Mouse (Mus musculus): ENCODE data around the gene Ager. TPM values are rescaled to one million over a fixed set of nuclear protein-coding genes. Genes with fewer than 3 reads are reported as not detected.

Gene Ager
- polyA plus RNA-seq, 1 experiment from 2014 or later = 0.95 TPM

GRCm38 (mm10) chr17:34641945-34642344 lies 44.3 kb downstream of the Ager start:
- Histone ChIP-seq H3K36me3 (ENCODE audit: control insufficient read depth, insufficient read depth, low read length) (no peaks in the 10 kb centered on the region), H3K4me2 (ENCODE audit: low read length) (no peak overlapping the region), H3K9ac (ENCODE audit: low read depth, low read length) (no peak overlapping the region), H3K4me3 (ENCODE audit: low read depth, low read length) (no peak overlapping the region), H3K27me3 (ENCODE audit: control insufficient read depth, insufficient read depth, low read depth, low read length) (peaks cover 2% of the 10 kb centered on the region; the same call in 1 of the 2 replicates), H3K27ac (ENCODE audit: low read length) (no peak overlapping the region), H3K4me1 (ENCODE audit: control insufficient read depth, insufficient read depth, low read length) (peaks cover 19% of the 10 kb centered on the region), H3K9me3 (replicated peaks; ENCODE audit: control insufficient read depth, low read length, poor library complexity, severe bottlenecking) (no peaks in the 10 kb centered on the region)
- 92% methylated on average over 3 of the region's 3 CpGs for WGBS
- ATAC-seq = no peak

- H3K4me2 ChIP-seq (ENCODE audit: low read length) = no peak overlapping the region
- no peak overlapping the region for H3K4me3 ChIP-seq (ENCODE audit: low read depth, low read length)
- no peaks in the 10 kb centered on the region for H3K9me3 ChIP-seq (replicated peaks; ENCODE audit: control insufficient read depth, low read length, poor library complexity, severe bottlenecking)
- H3K27me3 ChIP-seq (ENCODE audit: control insufficient read depth, insufficient read depth, low read depth, low read length) = no peaks in the 10 kb centered on the region
- H3K27ac ChIP-seq (ENCODE audit: low read length) = no peak overlapping the region
- WGBS = 93% methylated on average over 4 of the region's 4 CpGs
- H3K9ac ChIP-seq (ENCODE audit: low read depth, low read length) = no peak overlapping the region
- peaks cover 26% of the 10 kb centered on the region for H3K4me1 ChIP-seq (ENCODE audit: control insufficient read depth, insufficient read depth, low read length)
- H3K36me3 ChIP-seq (ENCODE audit: control insufficient read depth, insufficient read depth, low read length) = no peaks in the 10 kb centered on the region
- ATAC-seq = no peak
Measured at GRCm38 (mm10) chr17:34643379-34643778, 45.7 kb downstream of the Ager start.

DNA sequence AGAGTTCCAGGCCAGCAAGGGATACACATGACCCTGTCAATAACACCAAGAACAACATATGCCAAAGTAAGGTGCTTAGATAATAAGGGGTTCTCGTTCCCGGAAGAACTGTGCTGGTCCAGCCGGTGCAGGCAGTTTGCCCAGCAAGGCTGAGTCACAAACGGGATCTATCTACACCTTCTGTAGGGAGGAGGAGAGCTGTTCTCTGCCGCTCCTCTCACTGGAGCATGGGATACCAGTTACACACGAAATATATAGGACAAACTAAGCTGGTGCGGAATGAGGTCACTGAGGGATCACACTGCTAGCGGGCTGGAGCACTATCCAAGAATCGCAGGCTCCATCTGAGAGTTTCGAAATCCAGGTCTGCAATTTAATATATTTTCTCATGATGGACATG lies 46.3 kb downstream of the Ager start:
- Histone ChIP-seq H3K9me3 (replicated peaks; ENCODE audit: control insufficient read depth, low read length, poor library complexity, severe bottlenecking) (no peaks in the 10 kb centered on the region), H3K9ac (ENCODE audit: low read depth, low read length) (no peak overlapping the region), H3K4me2 (ENCODE audit: low read length) (no peak overlapping the region; the same call in 1 of the 2 replicates), H3K27me3 (ENCODE audit: control insufficient read depth, insufficient read depth, low read depth, low read length) (no peaks in the 10 kb centered on the region), H3K27ac (ENCODE audit: low read length) (peak overlapping the region; percentile 51), H3K4me1 (ENCODE audit: control insufficient read depth, insufficient read depth, low read length) (peaks cover 29% of the 10 kb centered on the region), H3K36me3 (ENCODE audit: control insufficient read depth, insufficient read depth, low read length) (peaks cover under 1% of the 10 kb centered on the region; the same call in 1 of the 2 replicates), H3K4me3 (ENCODE audit: low read depth, low read length) (no peak overlapping the region)
- WGBS = 85% methylated on average over 10 of the region's 10 CpGs
- no peak for ATAC-seq

DNA sequence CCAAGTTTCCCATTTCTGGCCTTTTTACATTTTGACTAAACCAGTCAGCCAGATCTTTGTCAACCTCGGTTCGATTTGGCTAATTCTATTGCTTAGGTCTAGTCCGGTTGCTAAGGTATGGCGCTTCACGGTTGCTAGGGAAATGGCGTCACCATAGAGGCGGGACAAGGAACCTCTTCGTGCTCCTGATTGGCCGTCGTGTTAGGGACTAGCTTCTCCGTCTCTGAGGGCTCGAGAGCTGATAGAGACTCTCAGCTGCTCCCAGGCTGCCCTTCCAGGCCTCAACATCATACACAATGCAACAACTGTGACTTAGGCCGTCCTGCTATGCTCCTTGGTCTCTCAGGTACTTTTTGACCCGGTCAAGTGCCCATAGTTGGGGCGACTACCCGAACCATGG lies 46.9 kb downstream of the Ager start, which contains the start of gene Fkbpl:
Fkbpl (plus strand) TSS at position 157 of the 400 bp plus-strand sequence.
- ATAC-seq = peak; percentile 77
- Histone ChIP-seq H3K9ac (ENCODE audit: low read depth, low read length) (peak within 1 kb of the TSS; percentile 70), H3K27me3 (ENCODE audit: control insufficient read depth, insufficient read depth, low read depth, low read length) (no peaks in the 10 kb centered on the region), H3K27ac (ENCODE audit: low read length) (peak within 1 kb of the TSS; percentile 76), H3K36me3 (ENCODE audit: control insufficient read depth, insufficient read depth, low read length) (peaks cover 6% of the 10 kb centered on the region), H3K4me1 (ENCODE audit: control insufficient read depth, insufficient read depth, low read length) (peaks cover 29% of the 10 kb centered on the region), H3K4me3 (ENCODE audit: low read depth, low read length) (peak within 1 kb of the TSS; percentile 62), H3K4me2 (ENCODE audit: low read length) (peak within 1 kb of the TSS; percentile 70), H3K9me3 (replicated peaks; ENCODE audit: control insufficient read depth, low read length, poor library complexity, severe bottlenecking) (no peaks in the 10 kb centered on the region)
- WGBS = under 1% methylated on average over 16 of the region's 16 CpGs

DNA sequence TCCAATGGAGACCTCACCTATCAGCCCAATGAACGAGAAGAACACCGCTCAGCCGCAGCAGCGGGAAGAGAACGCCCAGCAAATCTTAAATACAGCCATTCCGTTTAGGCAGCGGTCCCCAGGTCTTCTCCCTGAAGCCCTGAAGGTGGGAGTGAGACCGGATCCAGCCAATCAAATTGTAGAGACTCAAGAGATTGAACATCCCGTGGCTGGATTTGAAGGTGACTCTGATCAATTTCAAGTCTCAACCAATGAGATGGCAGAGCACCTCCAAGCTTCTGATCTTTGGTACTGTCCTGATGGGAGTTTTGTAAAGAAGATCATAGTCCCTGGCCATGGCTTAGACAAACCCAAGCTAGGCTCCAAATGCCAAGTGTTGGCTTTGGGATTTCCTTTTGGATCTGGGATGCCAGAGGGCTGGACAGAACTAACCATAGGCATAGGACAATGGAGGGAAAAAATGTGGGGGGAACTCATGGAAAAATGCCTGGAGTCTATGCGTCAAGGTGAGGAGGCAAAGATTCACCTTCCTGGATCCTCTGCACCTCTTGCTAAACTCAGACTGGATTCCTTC lies 47.7 kb downstream of the Ager start:
- Histone ChIP-seq H3K27ac (ENCODE audit: low read length) (peak overlapping the region; percentile 76; the same call in 1 of the 2 replicates), H3K4me3 (ENCODE audit: low read depth, low read length) (peak overlapping the region; percentile 62), H3K9me3 (replicated peaks; ENCODE audit: control insufficient read depth, low read length, poor library complexity, severe bottlenecking) (no peaks in the 10 kb centered on the region), H3K27me3 (ENCODE audit: control insufficient read depth, insufficient read depth, low read depth, low read length) (no peaks in the 10 kb centered on the region), H3K4me1 (ENCODE audit: control insufficient read depth, insufficient read depth, low read length) (peaks cover 29% of the 10 kb centered on the region), H3K36me3 (ENCODE audit: control insufficient read depth, insufficient read depth, low read length) (peaks cover 13% of the 10 kb centered on the region), H3K4me2 (ENCODE audit: low read length) (peak overlapping the region; percentile 70), H3K9ac (ENCODE audit: low read depth, low read length) (peak overlapping the region; percentile 70)
- WGBS = 50% methylated on average over 10 of the region's 10 CpGs
- no peak for ATAC-seq

DNA sequence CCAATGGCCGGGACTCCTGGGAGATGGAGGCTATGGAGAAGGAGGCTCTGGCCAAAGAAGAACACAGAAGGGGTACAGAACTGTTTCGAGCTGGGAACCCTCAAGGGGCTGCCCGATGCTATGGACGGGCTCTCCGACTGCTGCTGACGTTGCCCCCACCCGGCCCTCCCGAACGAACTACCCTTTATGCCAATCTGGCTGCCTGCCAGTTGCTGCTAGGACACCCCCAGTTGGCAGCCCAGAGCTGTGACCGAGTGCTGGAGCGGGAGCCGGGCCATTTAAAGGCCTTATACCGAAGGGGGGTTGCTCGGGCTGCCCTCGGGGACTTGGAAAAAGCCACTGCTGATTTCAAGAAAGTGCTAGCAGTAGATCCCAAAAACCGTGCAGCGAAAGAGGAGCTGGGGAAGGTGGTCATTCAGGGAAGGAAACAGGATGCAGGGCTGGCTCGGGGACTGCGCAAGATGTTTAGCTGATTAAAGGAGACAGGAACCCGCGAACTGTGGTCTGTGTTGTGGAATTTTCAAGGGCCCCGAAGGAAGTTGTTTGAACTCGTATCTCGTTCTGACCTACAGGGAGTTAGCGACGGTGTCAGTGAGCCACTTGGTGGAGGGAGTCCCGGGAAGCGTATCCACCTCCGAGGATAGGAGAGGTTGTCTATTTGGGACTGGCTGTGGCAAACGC lies 48.3 kb downstream of the Ager start:
- Histone ChIP-seq H3K36me3 (ENCODE audit: control insufficient read depth, insufficient read depth, low read length) (peaks cover 19% of the 10 kb centered on the region), H3K4me3 (ENCODE audit: low read depth, low read length) (no peak overlapping the region), H3K27ac (ENCODE audit: low read length) (no peak overlapping the region), H3K27me3 (ENCODE audit: control insufficient read depth, insufficient read depth, low read depth, low read length) (no peaks in the 10 kb centered on the region), H3K4me2 (ENCODE audit: low read length) (peak overlapping the region; percentile 45; the same call in 1 of the 2 replicates), H3K9ac (ENCODE audit: low read depth, low read length) (no peak overlapping the region), H3K4me1 (ENCODE audit: control insufficient read depth, insufficient read depth, low read length) (peaks cover 29% of the 10 kb centered on the region), H3K9me3 (replicated peaks; ENCODE audit: control insufficient read depth, low read length, poor library complexity, severe bottlenecking) (no peaks in the 10 kb centered on the region)
- ATAC-seq = no peak
- WGBS = 88% methylated on average over 30 of the region's 30 CpGs

DNA sequence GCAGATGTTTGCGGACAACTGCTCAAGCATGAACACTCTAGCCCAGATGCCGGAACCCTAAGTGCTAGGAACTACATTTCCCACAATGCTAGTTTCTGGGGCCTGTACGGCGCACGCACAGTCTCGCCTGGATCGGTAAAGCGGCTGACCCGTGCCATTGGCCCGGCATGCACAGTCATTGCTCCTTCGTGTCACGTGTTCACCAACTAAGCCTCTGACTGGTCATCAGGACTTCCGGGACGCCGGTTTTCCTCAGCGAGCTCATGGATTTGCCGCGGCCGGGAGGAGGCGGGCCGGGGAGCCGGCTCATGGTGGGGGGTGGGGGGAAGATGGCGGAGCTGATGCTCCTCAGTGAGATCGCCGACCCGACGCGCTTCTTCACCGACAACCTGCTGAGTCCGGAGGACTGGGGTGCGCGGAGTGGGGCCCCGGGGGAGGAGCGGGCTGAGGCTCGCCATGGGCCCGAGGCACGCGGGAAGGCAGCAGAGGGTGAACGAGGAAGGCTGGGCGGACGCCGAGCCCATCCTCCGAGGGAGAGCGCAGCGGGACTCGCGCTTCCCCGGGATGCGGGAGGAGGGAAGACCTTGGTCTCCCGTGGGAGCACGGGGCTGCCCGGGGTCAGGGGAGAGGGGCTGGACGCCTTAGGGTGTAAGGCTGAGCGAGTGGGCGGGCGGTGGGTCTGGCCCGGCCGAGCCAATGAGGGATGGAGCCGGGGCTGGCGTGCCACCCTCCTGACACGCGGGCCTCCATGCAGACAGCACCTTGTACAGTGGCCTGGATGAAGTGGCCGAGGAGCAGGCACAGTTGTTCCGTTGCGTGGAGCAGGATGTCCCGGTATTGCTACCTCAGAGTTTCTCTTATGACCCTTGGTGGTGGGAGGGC lies 49.5 kb downstream of the Ager start, which contains the start of gene Atf6b:
Atf6b (plus strand) TSS at position 241 of the 882 bp plus-strand sequence.
- ATAC-seq = peak; percentile 96

DNA sequence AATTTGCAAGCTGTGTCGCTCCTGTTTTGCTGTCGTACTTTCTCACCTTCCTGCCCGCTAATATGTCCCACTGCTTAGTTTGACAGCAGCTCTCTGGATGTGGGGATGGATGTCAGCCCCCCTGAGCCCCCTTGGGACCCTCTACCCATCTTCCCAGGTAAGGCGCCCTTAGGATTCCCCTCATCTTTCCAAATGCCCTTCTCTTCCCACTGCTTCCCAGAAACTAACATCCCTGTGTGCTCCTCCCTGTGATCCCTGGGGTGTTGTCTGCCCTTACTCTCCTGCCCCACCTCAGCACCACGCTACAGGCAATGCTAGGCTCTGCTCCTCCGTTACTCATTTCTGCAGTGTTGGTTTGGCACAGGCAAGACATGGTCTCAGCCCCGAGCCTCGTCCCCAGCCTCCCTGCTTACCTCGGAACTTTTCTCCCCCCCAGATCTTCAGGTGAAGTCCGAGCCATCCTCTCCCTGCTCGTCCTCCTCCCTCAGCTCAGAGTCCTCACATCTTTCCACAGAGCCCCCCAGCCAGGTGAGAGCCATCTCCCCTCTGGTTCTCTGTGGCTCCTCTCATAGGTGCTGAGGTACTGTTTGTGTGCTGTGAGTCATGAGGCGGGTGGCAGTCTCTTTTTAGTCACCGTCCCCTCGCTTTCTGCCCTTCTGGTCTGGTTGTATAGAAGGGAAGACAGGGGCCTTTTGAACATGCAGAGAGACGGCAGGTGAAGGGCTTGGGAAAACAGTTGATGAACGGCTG lies 50.7 kb downstream of the Ager start:
- H3K4me2 ChIP-seq (ENCODE audit: low read length) = peak overlapping the region; percentile 71
- WGBS = 88% methylated on average over 16 of the region's 16 CpGs
- peaks cover 30% of the 10 kb centered on the region for H3K36me3 ChIP-seq (ENCODE audit: control insufficient read depth, insufficient read depth, low read length)
- no peak overlapping the region for H3K27ac ChIP-seq (ENCODE audit: low read length)
- ATAC-seq = no peak
- no peaks in the 10 kb centered on the region for H3K9me3 ChIP-seq (replicated peaks; ENCODE audit: control insufficient read depth, low read length, poor library complexity, severe bottlenecking)
- H3K9ac ChIP-seq (ENCODE audit: low read depth, low read length) = peak overlapping the region; percentile 91; the same call in 1 of the 2 replicates
- peak overlapping the region; percentile 88; the same call in 1 of the 2 replicates for H3K4me3 ChIP-seq (ENCODE audit: low read depth, low read length)
- H3K4me1 ChIP-seq (ENCODE audit: control insufficient read depth, insufficient read depth, low read length) = peaks cover 29% of the 10 kb centered on the region
- no peaks in the 10 kb centered on the region for H3K27me3 ChIP-seq (ENCODE audit: control insufficient read depth, insufficient read depth, low read depth, low read length)

More for the DNA sequence above, 49.5 kb downstream of the Ager start, which contains the start of gene Atf6b:
- Histone ChIP-seq H3K4me1 (ENCODE audit: control insufficient read depth, insufficient read depth, low read length) (peaks cover 29% of the 10 kb centered on the region), H3K9ac (ENCODE audit: low read depth, low read length) (peak within 1 kb of the TSS; percentile 91), H3K9me3 (replicated peaks; ENCODE audit: control insufficient read depth, low read length, poor library complexity, severe bottlenecking) (no peaks in the 10 kb centered on the region), H3K4me2 (ENCODE audit: low read length) (peak within 1 kb of the TSS; percentile 71), H3K4me3 (ENCODE audit: low read depth, low read length) (peak within 1 kb of the TSS; percentile 88), H3K27ac (ENCODE audit: low read length) (peak within 1 kb of the TSS; percentile 86), H3K36me3 (ENCODE audit: control insufficient read depth, insufficient read depth, low read length) (peaks cover 24% of the 10 kb centered on the region), H3K27me3 (ENCODE audit: control insufficient read depth, insufficient read depth, low read depth, low read length) (no peaks in the 10 kb centered on the region)
- WGBS = under 1% methylated on average over 62 of the region's 66 CpGs

Data from midbrain, embryonic 16.5 days (tissue).